Mouse (Mus musculus) layer of hippocampus, adult 2 months (tissue): ENCODE measurements around the gene Ensa. TPM values are rescaled to one million over a fixed set of nuclear protein-coding genes. Genes with fewer than 3 reads are reported as not detected.
A peak's percentile ranks its signal among the peaks of the same experiment; 100 is the strongest.
"Not testable (repeated sequence)": the region's sequence is repeated elsewhere in the genome, so short reads cannot be mapped to it uniquely, and the experiment has no call there.

ENCODE experiments used
- DNase-seq, 2 experiments: peaks; one replicate each; pipeline ENCODE4 v3.0.0; 2022; ENCODE audit warnings: low spot score in 2 of 2
- H3K27ac ChIP-seq: fragments of 200-600 bp; 2 replicates; pipeline ENCODE4 v1.8.1; 2022
- H3K4me3 ChIP-seq: fragments of 200-600 bp; 2 replicates; pipeline ENCODE4 v1.8.1; 2022; ENCODE audit warnings: mild to moderate bottlenecking
- CTCF ChIP-seq: fragments of 200-600 bp; conservative IDR thresholded peaks from 2 replicates; pipeline ENCODE4 v1.8.1; 2022; ENCODE audit warnings: antibody characterized with exemption, mild to moderate bottlenecking, moderate library complexity
- total RNA-seq, 2 experiments: library from RNA; stranded (reverse); gene quantifications; 2 replicates each; pipeline ENCODE4 v1.2.3; 2021

Gene Ensa
- total RNA-seq, 2 experiments from 2014 or later = 302 to 322 TPM

DNA sequence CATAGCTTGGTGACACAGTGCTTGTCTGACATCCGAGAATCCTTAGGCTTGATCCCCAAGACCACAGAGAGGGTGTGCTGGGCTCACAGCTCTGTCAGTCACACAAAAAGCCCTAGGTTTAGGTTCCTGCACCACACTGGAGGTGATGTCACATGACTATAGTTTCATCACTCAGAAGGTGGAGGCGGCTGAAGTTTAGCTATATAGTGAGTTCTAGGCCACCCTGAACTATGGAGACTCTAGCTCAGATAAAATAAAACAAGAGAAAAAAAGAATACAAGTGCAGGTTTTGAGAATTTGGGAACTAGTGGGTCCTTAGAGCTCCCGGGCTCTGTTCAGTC, 26.2 kb downstream of the Ensa start:
- no peak for DNase-seq
- Histone ChIP-seq H3K4me3 (no peak overlapping the region), H3K27ac (peak overlapping the region; percentile 21)
- TF ChIP-seq CTCF = no peak

DNA sequence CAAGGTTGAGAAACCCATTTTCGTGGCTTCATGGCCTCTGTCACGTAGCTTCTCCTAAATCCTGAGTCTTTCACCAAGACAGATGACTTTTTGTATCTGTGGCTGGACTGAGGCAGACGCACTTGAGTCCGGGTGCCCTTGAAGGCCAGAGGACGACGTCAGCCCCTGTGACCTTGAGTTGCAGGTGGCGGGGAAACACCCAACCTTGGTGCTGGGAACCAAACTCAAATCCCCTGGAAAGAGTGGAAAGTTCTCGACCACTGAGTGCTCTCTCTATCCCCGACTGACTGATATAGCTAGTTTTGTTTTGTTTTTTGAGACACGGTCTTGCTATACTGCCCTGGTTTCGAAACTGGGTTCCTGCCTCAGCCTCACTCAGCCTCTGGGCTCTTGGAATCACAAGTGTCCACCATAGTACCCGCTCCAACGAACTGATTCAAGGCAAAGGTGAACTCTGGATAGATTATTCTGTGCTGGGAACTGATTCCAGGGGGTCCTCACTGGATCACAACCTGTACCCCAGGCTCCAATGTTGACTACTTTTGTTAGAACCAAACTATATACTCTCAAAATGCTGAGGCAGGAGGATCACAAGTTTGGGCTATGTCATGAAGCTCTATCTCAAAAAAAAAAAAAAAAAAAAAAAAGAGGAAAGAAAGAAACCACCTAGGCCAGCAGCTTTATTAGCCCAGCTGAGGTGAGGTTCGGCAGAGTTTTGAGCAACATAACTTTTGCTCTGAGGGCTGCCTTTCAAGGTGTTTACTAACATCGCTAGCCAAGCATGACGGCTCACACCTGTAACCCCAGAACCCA, 26.8 kb downstream of the Ensa start:
- Histone ChIP-seq H3K27ac (peak overlapping the region; percentile 21), H3K4me3 (no peak overlapping the region)
- DNase-seq = no peak
- no peak for TF ChIP-seq CTCF

DNA sequence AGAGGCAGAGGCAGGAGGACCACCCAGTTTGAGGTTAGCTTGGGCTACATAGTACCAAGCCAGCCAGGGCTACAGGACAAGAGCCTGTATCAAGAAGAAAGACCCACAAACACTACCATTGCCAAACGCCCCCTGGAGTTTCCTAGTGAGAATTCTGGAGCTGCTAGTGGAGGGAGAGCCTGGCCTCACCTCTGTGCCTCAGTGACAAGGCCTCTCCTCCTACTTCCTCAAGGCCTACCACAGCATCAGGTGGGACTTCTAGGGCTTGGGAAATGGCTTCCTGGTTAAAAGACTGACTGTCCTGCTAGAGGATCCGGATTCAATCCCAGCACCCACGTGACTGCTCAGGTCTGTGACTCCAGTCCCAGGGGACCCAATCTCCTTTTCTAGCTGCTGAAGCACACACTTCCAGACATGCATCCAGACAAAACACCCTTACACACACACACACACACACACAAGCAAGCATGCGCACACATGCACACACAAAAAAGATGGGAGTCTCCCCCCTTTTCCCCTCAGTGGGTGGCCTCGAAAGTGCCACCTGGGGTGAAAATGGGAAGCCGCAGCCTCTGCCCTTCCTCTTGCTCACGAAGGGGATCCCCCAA, 27.5 kb downstream of the Ensa start:
- H3K4me3 ChIP-seq = no peak overlapping the region
- H3K27ac ChIP-seq = no peak overlapping the region
- no peak for DNase-seq
- TF ChIP-seq CTCF = peak; percentile 19; the same call in 1 of the 2 replicates

DNA sequence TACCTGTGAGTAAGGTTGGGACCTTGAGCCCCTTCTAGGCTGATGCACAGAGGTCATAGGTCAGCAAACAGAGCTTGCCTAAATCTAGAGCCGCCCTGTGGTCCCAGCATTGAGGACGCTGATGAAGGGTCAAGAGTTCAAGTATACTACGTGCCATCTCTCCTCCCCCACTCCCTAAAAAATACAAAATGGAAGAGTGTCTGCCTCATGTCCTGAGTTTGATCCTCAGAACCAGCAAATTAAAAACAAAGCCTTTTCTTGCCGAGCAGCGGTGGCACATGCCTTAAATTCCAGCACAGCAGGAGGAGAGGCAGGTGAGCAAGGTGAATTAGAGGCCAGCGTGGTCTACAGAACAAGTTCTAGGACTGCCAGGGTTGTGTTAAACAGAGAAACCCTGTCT, 28.1 kb downstream of the Ensa start:
- no peak for DNase-seq
- no peak overlapping the region for H3K27ac ChIP-seq
- H3K4me3 ChIP-seq = no peak overlapping the region
- TF ChIP-seq CTCF = no peak

DNA sequence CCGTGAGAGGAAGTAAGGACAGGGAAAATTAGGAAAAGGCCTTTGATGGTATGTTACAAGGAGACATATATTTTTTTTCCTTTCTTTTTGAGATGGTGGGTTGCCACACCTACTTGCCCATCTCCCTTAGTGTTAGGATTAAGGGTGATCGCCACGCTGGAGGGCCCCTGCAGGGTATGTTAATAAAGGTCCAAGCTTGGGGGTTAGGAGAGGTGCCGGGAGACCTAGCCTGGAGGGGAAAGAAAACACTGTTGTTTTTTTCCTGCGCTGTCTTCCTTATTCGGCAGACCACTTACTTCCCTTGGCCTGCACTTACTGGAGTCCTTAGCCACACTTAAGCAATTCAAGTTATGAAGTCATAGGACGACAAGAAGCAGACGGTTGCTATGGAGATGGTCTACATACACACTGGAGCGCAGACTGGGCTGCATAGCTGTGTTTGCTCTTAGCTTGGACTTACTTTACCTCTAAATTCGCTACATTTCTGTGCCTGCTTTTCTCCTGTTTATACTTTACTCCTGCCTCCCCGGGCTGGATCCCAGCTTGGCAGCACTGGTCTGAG, 28.8 kb downstream of the Ensa start:
- DNase-seq = peak in 1 of 2 experiments; percentile 16
- Histone ChIP-seq H3K27ac (0 out of 2 replicates have a peak overlapping the region, but pooled peaks have one; percentile 7), H3K4me3 (no peak overlapping the region)
- TF ChIP-seq CTCF = no peak

DNA sequence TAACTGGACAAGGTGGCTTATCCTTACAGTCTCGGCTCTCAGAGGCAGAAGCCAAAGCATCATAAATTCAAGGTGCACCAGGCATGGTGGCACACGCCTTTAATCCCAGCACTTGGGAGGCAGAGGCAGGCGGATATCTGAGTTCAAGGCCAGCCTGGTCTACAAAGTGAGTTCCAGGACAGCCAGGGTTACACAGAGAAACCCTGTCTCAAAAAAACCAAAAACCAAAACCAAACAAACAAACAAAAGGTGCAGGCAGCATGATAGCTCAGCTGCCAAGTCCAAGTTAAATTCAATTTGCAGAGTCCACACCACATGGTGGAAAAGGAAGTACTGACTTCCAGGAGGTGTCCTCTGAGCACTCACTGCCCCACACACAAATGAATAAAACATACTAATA, 29.6 kb downstream of the Ensa start:
- not testable (repeated sequence) for H3K4me3 ChIP-seq, DNase-seq, H3K27ac ChIP-seq

DNA sequence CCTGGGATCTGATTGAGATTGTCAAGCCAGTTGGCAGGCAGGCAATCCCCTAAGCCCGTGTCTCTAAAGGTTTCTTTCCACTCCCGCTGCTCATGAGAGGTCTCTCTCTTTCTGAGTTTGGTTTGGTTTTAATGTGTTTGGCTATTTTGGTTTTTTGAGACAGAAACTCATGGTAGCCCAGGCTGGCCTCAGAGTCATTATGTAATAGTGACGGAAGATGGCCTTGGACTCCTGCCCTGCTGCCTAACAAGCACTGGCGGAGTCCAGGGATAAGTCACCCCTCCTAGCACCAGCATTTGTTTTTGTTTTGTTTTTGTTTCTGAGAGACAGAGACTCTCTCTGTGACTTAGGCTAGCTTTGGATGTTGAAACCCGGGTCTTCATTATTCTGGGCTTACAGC, 30.6 kb downstream of the Ensa start:
- no peak for TF ChIP-seq CTCF
- no peak for DNase-seq
- H3K4me3 ChIP-seq = no peak overlapping the region
- no peak overlapping the region for H3K27ac ChIP-seq

DNA sequence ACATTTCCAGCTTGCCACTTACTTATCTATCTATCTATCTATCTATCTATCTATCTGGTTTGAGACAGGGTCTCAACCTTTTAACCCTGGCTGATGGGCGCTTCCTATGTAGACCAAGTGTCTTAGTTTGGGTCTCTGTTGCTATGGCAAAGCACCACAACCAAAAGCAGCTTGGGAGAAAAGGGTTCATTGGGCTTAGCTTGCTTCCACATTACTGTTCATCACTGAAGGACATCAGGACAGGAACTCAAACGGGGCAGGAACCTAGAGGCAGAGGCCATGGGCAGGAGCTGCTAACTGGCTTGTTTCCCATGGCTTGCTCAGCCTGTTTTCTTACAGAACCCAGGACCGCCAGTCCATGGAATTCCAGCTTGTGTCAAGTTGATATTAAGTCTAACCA, 32.3 kb downstream of the Ensa start:
- H3K4me3 ChIP-seq = no peak overlapping the region
- no peak for TF ChIP-seq CTCF

DNA sequence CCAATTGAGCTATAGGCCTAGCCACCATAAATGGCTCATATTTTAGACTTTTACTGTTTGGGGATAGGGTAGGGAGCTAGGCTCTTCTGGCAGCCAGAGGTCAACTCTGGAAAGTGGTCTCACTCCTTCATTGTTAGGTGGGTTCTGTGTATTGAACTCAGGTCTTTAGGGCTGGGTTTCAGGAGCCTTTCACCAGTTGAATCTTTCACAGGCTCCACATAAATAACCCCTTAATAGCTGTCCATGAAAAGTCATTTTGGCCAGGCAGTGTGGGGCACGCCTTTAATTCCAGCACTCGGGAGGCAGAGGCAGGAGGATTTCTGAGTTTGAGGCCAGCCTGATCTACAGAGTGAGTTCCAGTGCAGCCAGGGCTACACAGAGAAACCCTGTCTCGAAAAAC, 32.9 kb downstream of the Ensa start:
- no peak for TF ChIP-seq CTCF
- peak overlapping the region; percentile 77; the same call in 1 of the 2 replicates for H3K4me3 ChIP-seq
- DNase-seq = no peak
- H3K27ac ChIP-seq = no peak overlapping the region

More for the DNA sequence above, 32.3 kb downstream of the Ensa start:
- no peak overlapping the region for H3K27ac ChIP-seq
- no peak for DNase-seq

DNA sequence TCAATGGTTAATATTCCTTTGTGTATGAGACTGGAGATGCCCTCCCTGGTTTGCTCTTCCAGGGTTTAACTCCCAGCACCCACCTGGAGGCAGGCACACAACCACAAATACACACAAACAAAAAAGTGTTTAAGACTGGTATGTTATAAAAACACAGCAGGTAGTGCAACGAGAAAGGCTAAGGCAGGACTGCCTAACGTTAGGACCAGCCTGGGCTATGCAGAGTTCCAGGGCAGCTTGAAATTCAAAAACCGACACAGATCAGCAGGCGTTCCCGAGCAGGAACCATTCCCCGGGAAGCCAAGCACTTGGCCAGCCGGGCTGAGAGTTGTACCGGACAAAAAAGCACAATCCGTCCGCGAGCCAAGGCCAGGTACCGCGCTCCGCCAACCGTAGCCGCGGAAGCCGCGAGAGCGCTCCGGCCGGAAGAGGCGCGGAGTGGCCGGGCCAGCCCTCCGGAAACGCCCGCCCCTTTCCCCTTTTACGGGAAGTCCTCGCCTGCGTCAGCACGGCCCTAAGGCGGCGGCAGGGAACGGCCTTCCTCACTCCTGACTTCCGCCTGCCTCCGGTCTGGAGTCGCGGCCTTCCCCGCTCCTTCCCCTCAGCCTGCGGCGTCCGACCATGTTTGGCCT, 33.6 kb downstream of the Ensa start, which contains the start of gene Mcl1:
Mcl1 (plus strand) TSS at position 553 of the 632 bp plus-strand sequence.
- TF ChIP-seq CTCF = peak; percentile 23; the same call in 1 of the 2 replicates
- DNase-seq = peak; percentile 94 to 95
- peak within 1 kb of the TSS; percentile 77 for H3K4me3 ChIP-seq
- peak within 1 kb of the TSS; percentile 99 for H3K27ac ChIP-seq

DNA sequence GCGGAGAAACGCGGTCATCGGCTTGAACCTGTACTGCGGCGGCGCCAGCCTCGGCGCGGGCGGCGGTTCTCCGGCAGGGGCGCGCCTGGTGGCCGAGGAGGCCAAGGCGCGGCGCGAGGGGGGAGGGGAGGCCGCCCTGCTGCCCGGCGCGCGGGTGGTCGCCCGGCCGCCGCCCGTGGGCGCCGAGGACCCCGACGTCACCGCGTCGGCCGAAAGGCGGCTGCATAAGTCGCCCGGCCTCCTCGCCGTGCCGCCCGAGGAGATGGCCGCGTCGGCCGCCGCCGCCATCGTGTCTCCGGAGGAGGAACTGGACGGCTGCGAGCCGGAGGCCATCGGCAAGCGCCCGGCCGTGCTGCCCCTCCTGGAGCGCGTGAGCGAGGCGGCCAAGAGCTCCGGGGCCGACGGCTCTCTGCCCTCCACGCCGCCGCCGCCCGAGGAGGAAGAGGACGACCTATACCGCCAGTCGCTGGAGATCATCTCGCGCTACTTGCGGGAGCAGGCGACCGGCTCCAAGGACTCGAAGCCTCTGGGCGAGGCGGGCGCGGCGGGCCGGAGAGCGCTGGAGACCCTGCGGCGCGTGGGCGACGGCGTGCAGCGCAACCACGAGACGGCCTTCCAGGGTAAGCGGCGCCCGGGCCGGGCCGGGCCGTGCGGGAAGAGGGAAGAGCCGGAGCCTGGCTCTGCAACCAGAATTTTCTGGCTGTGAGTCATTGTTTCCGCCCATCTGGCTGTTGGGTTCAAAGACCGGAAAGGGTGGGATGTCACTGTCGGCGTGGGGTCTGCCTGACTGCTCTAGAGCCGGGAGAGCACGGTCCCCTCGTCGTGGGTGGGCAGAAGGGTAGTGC, 34.3 kb downstream of the Ensa start:
- DNase-seq = peak; percentile 44 to 54
- TF ChIP-seq CTCF = no peak; the same call in 1 of the 2 replicates
- peak overlapping the region; percentile 99 for H3K27ac ChIP-seq
- peak overlapping the region; percentile 77 for H3K4me3 ChIP-seq

DNA sequence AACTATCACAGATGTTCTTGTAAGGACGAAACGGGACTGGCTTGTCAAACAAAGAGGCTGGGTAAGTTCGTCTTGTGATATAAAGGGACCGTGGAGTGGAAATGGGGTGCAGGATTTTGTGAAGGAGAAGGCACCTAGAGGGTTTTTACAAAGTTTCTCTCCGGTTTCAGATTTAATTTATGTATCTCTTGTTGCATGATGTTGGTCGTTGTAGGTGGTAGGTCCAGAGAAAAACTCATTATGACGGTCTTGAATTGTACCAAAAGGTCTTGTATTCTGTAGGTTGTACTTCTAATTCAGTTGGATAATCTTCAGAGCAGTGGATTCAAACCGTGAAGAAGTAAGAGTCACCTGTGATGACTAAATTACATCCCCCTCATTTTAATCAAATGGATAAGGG, 35.2 kb downstream of the Ensa start:
- Histone ChIP-seq H3K4me3 (peak overlapping the region; percentile 77), H3K27ac (peak overlapping the region; percentile 99)
- no peak for DNase-seq
- TF ChIP-seq CTCF = no peak
